Mouse (Mus musculus): ENCODE measurements around the gene Cd86.

Gene Cd86

GRCm38 (mm10) chr16:36665782-36666181, at the start of gene Cd86:
TSS of gene Cd86 (minus strand) at chr16:36666081.
- ChIA-PET CTCF (interaction anchor here in 1 of 4 experiments (0.6 kb wide), 1 partner anchor 98 kb away, joined by 3 read pairs; no protein-coding TSS in a partner anchor), POLR2A (interaction anchor here in 1 of 4 experiments (0.7 kb wide), 1 partner anchor 30 kb away, joined by 4 read pairs; no protein-coding TSS in a partner anchor)

GRCm38 (mm10) chr16:36711760-36712159, 45.9 kb upstream of the Cd86 start:
- ChIA-PET POLR2A (interaction anchor here in 2 of 4 experiments (0.6 to 0.8 kb wide), 3 partner anchors 8 to 238 kb away, joined by 3 to 6 read pairs (median 4); no protein-coding TSS in a partner anchor), CTCF (interaction anchor here in 1 of 4 experiments (3.1 kb wide), 1 partner anchor 238 kb away, joined by 21 read pairs; no protein-coding TSS in a partner anchor)

GRCm38 (mm10) chr16:36710794-36711193, 44.9 kb upstream of the Cd86 start:
- POLR2A ChIA-PET: interaction anchor here (0.5 to 4.3 kb wide), 12 partner anchors 9 to 607 kb away, joined by 3 to 33 read pairs (median 5); partner anchors contain the start of gene Iqcb1 (in 1 of the 4)
- CTCF ChIA-PET: interaction anchor here in 3 of 4 experiments (0.6 to 3.1 kb wide), 15 partner anchors 9 to 239 kb away, joined by 3 to 21 read pairs (median 3); partner anchors contain the start of gene Casr (in 1 of the 3)

GRCm38 (mm10) chr16:36709405-36709804, 43.5 kb upstream of the Cd86 start:
- CTCF ChIA-PET: interaction anchor here in 2 of 4 experiments (0.9 to 3.1 kb wide), 8 partner anchors 11 to 237 kb away, joined by 3 to 21 read pairs (median 6); no protein-coding TSS in a partner anchor
- POLR2A ChIA-PET: interaction anchor here in 3 of 4 experiments (0.6 to 4.3 kb wide), 16 partner anchors 10 to 925 kb away, joined by 3 to 50 read pairs (median 6); partner anchors contain the start of genes Ildr1 (in 1 of the 3) and Iqcb1 (in 1 of the 3)

- ChIA-PET CTCF (interaction anchor here in 3 of 4 experiments (0.9 to 2.4 kb wide), 8 partner anchors 11 to 236 kb away, joined by 3 to 14 read pairs (median 4); no protein-coding TSS in a partner anchor), POLR2A (interaction anchor here in 3 of 4 experiments (0.6 to 4.3 kb wide), 30 partner anchors 10 to 925 kb away, joined by 3 to 50 read pairs (median 5); partner anchors contain the start of genes Ildr1 (in 1 of the 3) and Iqcb1 (in 1 of the 3))
Measured at GRCm38 (mm10) chr16:36708751-36709150, 42.9 kb upstream of the Cd86 start.

- POLR2A ChIA-PET: interaction anchor here (0.6 to 4.3 kb wide), 61 partner anchors 9 to 1119 kb away, joined by 3 to 50 read pairs (median 4); partner anchors contain the start of genes Ildr1 (in 2 of the 4), Iqcb1 (in 2 of the 4) and Stxbp5l (in 1 of the 4)
Measured at GRCm38 (mm10) chr16:36707702-36708423, 42.0 kb upstream of the Cd86 start.

GRCm38 (mm10) chr16:36700484-36700883, 34.6 kb upstream of the Cd86 start:
- ChIA-PET CTCF (no interaction called here), POLR2A (interaction anchor here in 1 of 4 experiments (0.6 kb wide), 1 partner anchor 67 kb away, joined by 4 read pairs; no protein-coding TSS in a partner anchor)

More at GRCm38 (mm10) chr16:36707702-36708423, 42.0 kb upstream of the Cd86 start:
- CTCF ChIA-PET: interaction anchor here in 3 of 4 experiments (0.5 to 2.4 kb wide), 10 partner anchors 12 to 839 kb away, joined by 3 to 14 read pairs (median 4); no protein-coding TSS in a partner anchor

- POLR2A ChIA-PET: interaction anchor here in 3 of 4 experiments (1.0 to 1.2 kb wide), 3 partner anchors 10 to 131 kb away, joined by 3 to 4 read pairs (median 4); no protein-coding TSS in a partner anchor
Measured at GRCm38 (mm10) chr16:36697331-36697730, 31.4 kb upstream of the Cd86 start.

GRCm38 (mm10) chr16:36694798-36695290, 29.0 kb upstream of the Cd86 start:
- ChIA-PET CTCF (interaction anchor here in 1 of 4 experiments (0.6 kb wide), 1 partner anchor 223 kb away, joined by 4 read pairs; no protein-coding TSS in a partner anchor), POLR2A (interaction anchor here in 3 of 4 experiments (0.9 to 4.4 kb wide), 7 partner anchors 9 to 133 kb away, joined by 3 to 25 read pairs (median 3); partner anchors contain the start of gene Iqcb1 (in 1 of the 3))

More at GRCm38 (mm10) chr16:36697331-36697730, 31.4 kb upstream of the Cd86 start:
- CTCF ChIA-PET: no interaction called here

GRCm38 (mm10) chr16:36693818-36694413, 28.0 kb upstream of the Cd86 start, which contains the start of gene Ildr1:
TSS of gene Ildr1 (plus strand) at chr16:36693978.
- ChIA-PET CTCF (no interaction called here), POLR2A (interaction anchor here in 3 of 4 experiments (0.7 to 4.4 kb wide), 8 partner anchors 10 to 134 kb away, joined by 3 to 25 read pairs (median 4); partner anchors contain the start of gene Iqcb1 (in 1 of the 3))

- CTCF ChIA-PET: no interaction called here
Measured at GRCm38 (mm10) chr16:36691484-36691883, 25.6 kb upstream of the Cd86 start.

GRCm38 (mm10) chr16:36688076-36688475, 22.2 kb upstream of the Cd86 start:
- ChIA-PET CTCF (interaction anchor here in 1 of 4 experiments (0.8 kb wide), 1 partner anchor 10 kb away, joined by 3 read pairs; no protein-coding TSS in a partner anchor), POLR2A (interaction anchor here in 2 of 4 experiments (0.7 to 0.9 kb wide), 2 partner anchors 19 to 45 kb away, joined by 3 read pairs; no protein-coding TSS in a partner anchor)

More at GRCm38 (mm10) chr16:36691484-36691883, 25.6 kb upstream of the Cd86 start:
- POLR2A ChIA-PET: interaction anchor here in 2 of 4 experiments (1.0 to 1.7 kb wide), 4 partner anchors 16 to 31 kb away, joined by 3 to 6 read pairs (median 4); no protein-coding TSS in a partner anchor

- POLR2A ChIA-PET: no interaction called here
- CTCF ChIA-PET: no interaction called here
Measured at GRCm38 (mm10) chr16:36684325-36684918, 18.5 kb upstream of the Cd86 start.

GRCm38 (mm10) chr16:36681829-36682228, 15.9 kb upstream of the Cd86 start:
- POLR2A ChIA-PET: interaction anchor here in 1 of 4 experiments (0.6 to 0.8 kb wide), 2 partner anchors 25 to 26 kb away, joined by 3 read pairs; no protein-coding TSS in a partner anchor

GRCm38 (mm10) chr16:36675902-36676301, 10.0 kb upstream of the Cd86 start:
- ChIA-PET CTCF (no interaction called here), POLR2A (interaction anchor here in 1 of 4 experiments (1.4 kb wide), 1 partner anchor 18 kb away, joined by 3 read pairs; the partner anchor contains the start of gene Ildr1)

More at GRCm38 (mm10) chr16:36681829-36682228, 15.9 kb upstream of the Cd86 start:
- CTCF ChIA-PET: no interaction called here

GRCm38 (mm10) chr16:36675304-36675703, 9.4 kb upstream of the Cd86 start:
- ChIA-PET CTCF (interaction anchor here in 1 of 4 experiments (0.6 kb wide), 1 partner anchor 1134 kb away, joined by 14 read pairs; the partner anchor contains the start of gene Sema5b), POLR2A (interaction anchor here in 1 of 4 experiments (1.4 kb wide), 1 partner anchor 19 kb away, joined by 3 read pairs; the partner anchor contains the start of gene Ildr1)

All from embryonic stem cell, embryonic (primary cell).